In genomic region chr5:50293794-50294193, GRCm38 (mm10) we compare ENCODE assay signal across 13 mouse cellular contexts.
DNase-seq lines count a peak whose midpoint lies in the region; ATAC-seq and TF ChIP-seq lines count a peak whose summit lies in the region.
"Had no signal": no experiment of that assay in that cellular context is flagged by ENCODE, and none has a peak within 500 bp of the region (broad histone marks: within the 10 kb centered on the region; RNA-seq: fewer than 3 reads in every experiment).

No protein-coding gene starts in this region.

- TF ChIP-seq POLR2A in brain, embryonic 14.5 days (IDR thresholded peaks at IDR 0.05; ENCODE audit: borderline replicate concordance, extremely low read depth, insufficient read depth, insufficient read length, poor library complexity, severe bottlenecking), result no peak

- H3K36me3 ChIP-seq in heart, postnatal 0 days (replicated peaks; ENCODE audit: control insufficient read depth, insufficient read depth, low read length), result no peaks in the 10 kb centered on the region
- no peaks in the 10 kb centered on the region for H3K36me3 ChIP-seq in midbrain, embryonic 14.5 days (ENCODE audit: control insufficient read depth, insufficient read depth, low read length)
- H3K36me3 ChIP-seq in midbrain, embryonic 10.5 days, result no peaks in the 10 kb centered on the region
- no peaks in the 10 kb centered on the region for H3K36me3 ChIP-seq in stomach, postnatal 0 days (ENCODE audit: control insufficient read depth, insufficient read depth, low read length)
- H3K36me3 ChIP-seq: forebrain, embryonic 12.5 days; hindbrain, embryonic 10.5 days; neural tube, embryonic 13.5 days had no signal

- WGBS in heart, postnatal 0 days, result 55% methylated on average over 3 of the region's 3 CpGs
- WGBS in midbrain, embryonic 14.5 days, result 61% methylated on average over 3 of the region's 3 CpGs
- WGBS in midbrain, embryonic 10.5 days, result 59% methylated on average over 3 of the region's 3 CpGs
- WGBS in stomach, postnatal 0 days, result 62% methylated on average over 3 of the region's 3 CpGs

- H3K27me3 ChIP-seq in heart, postnatal 0 days (ENCODE audit: control insufficient read depth, insufficient read depth, low read length), result no peaks in the 10 kb centered on the region
- no peaks in the 10 kb centered on the region for H3K27me3 ChIP-seq in midbrain, embryonic 14.5 days (ENCODE audit: control insufficient read depth, insufficient read depth, low read length)
- H3K27me3 ChIP-seq in midbrain, embryonic 10.5 days (ENCODE audit: low read depth, poor library complexity, severe bottlenecking), result no peaks in the 10 kb centered on the region
- no peaks in the 10 kb centered on the region for H3K27me3 ChIP-seq in stomach, postnatal 0 days (ENCODE audit: control insufficient read depth, insufficient read depth, low read length)
- H3K27me3 ChIP-seq: forebrain, embryonic 12.5 days; neural tube, embryonic 13.5 days had no signal

- H3K4me1 ChIP-seq in heart, postnatal 0 days (ENCODE audit: control insufficient read depth, insufficient read depth), result no peaks in the 10 kb centered on the region
- H3K4me1 ChIP-seq in midbrain, embryonic 14.5 days (ENCODE audit: control insufficient read depth, insufficient read depth, low read length), result no peaks in the 10 kb centered on the region
- no peaks in the 10 kb centered on the region for H3K4me1 ChIP-seq in midbrain, embryonic 10.5 days
- H3K4me1 ChIP-seq in stomach, postnatal 0 days (replicated peaks; ENCODE audit: control insufficient read depth, insufficient read depth), result no peaks in the 10 kb centered on the region
- H3K4me1 ChIP-seq: forebrain, embryonic 12.5 days; hindbrain, embryonic 10.5 days; neural tube, embryonic 13.5 days had no signal

- H3K4me2 ChIP-seq in heart, postnatal 0 days (ENCODE audit: low read depth, low read length), result no peak overlapping the region
- H3K4me2 ChIP-seq in midbrain, embryonic 14.5 days (ENCODE audit: low read length), result no peak overlapping the region
- no peak overlapping the region for H3K4me2 ChIP-seq in stomach, postnatal 0 days (replicated peaks; ENCODE audit: low read depth)
- H3K4me2 ChIP-seq: forebrain, embryonic 12.5 days; neural tube, embryonic 13.5 days had no signal

- no peak for ATAC-seq in heart, postnatal 0 days (ENCODE audit: insufficient read depth, low read depth)
- ATAC-seq in midbrain, embryonic 14.5 days (ENCODE audit: low FRiP score, low TSS enrichment), result no peak
- ATAC-seq in stomach, postnatal 0 days (ENCODE audit: low FRiP score, low TSS enrichment), result no peak

- no peak for TF ChIP-seq EP300 in heart, postnatal 0 days (IDR thresholded peaks at IDR 0.05; ENCODE audit: low read depth)
- no peak for TF ChIP-seq EP300 in stomach, postnatal 0 days (optimal IDR thresholded peaks at IDR 0.05)

- no peaks in the 10 kb centered on the region for H3K9me3 ChIP-seq in heart, postnatal 0 days (replicated peaks; ENCODE audit: control insufficient read depth, low read length)
- H3K9me3 ChIP-seq in midbrain, embryonic 14.5 days (ENCODE audit: control insufficient read depth, low read length), result no peaks in the 10 kb centered on the region
- no peaks in the 10 kb centered on the region for H3K9me3 ChIP-seq in midbrain, embryonic 10.5 days (replicated peaks)
- no peaks in the 10 kb centered on the region for H3K9me3 ChIP-seq in stomach, postnatal 0 days (ENCODE audit: control insufficient read depth, low read length)
- H3K9me3 ChIP-seq: forebrain, embryonic 12.5 days; hindbrain, embryonic 10.5 days; neural tube, embryonic 13.5 days had no signal

- DNase-seq in heart, postnatal 0 days (ENCODE audit: low spot score), result peak; percentile 13
- no peak for DNase-seq in heart, adult 8-10 months (ENCODE audit: low spot score)
- DNase-seq in midbrain, embryonic 14.5 days, result peak; percentile 3
- no peak for DNase-seq in midbrain, embryonic 10.5 days (ENCODE audit: low spot score)
- peak; percentile 11 for DNase-seq in brain, embryonic 14.5 days (ENCODE audit: low read depth)
- no peak for DNase-seq in stomach, postnatal 0 days (ENCODE audit: low spot score)
- no peak for DNase-seq in kidney, adult 8-10 months
- no peak for DNase-seq in spleen, postnatal 4 days (ENCODE audit: low spot score in 2 of 2)
- DNase-seq: adrenal gland, postnatal 14 days; cerebellum, postnatal 25 days had no signal

- TF ChIP-seq CTCF in heart, postnatal 0 days (IDR thresholded peaks at IDR 0.05; ENCODE audit: low read depth), result peak; percentile 19; the same call in 1 of the 2 replicates
- TF ChIP-seq CTCF in brain, embryonic 14.5 days (IDR thresholded peaks at IDR 0.05; ENCODE audit: borderline replicate concordance, extremely low read depth, insufficient read depth, insufficient read length), result no peak
- peak; percentile 48 for TF ChIP-seq CTCF in stomach, postnatal 0 days (IDR thresholded peaks at IDR 0.05; ENCODE audit: low read depth)

- no peak overlapping the region for H3K27ac ChIP-seq in heart, postnatal 0 days (ENCODE audit: low read depth)
- H3K27ac ChIP-seq in midbrain, embryonic 14.5 days (replicated peaks; ENCODE audit: low read depth, low read length), result no peak overlapping the region
- no peak overlapping the region for H3K27ac ChIP-seq in midbrain, embryonic 10.5 days (replicated peaks)
- H3K27ac ChIP-seq in stomach, postnatal 0 days (replicated peaks), result no peak overlapping the region
- H3K27ac ChIP-seq: forebrain, embryonic 12.5 days; hindbrain, embryonic 10.5 days; neural tube, embryonic 13.5 days had no signal

- H3K4me3 ChIP-seq in heart, postnatal 0 days (ENCODE audit: low read depth, low read length), result no peak overlapping the region
- H3K4me3 ChIP-seq in midbrain, embryonic 14.5 days (replicated peaks; ENCODE audit: low read depth, low read length), result no peak overlapping the region
- H3K4me3 ChIP-seq in midbrain, embryonic 10.5 days, result no peak overlapping the region
- no peak overlapping the region for H3K4me3 ChIP-seq in stomach, postnatal 0 days (ENCODE audit: low read depth, low read length)
- H3K4me3 ChIP-seq: forebrain, embryonic 12.5 days; hindbrain, embryonic 10.5 days; neural tube, embryonic 13.5 days had no signal

- no peak overlapping the region for H3K9ac ChIP-seq in heart, postnatal 0 days (replicated peaks; ENCODE audit: low read depth, low read length)
- no peak overlapping the region for H3K9ac ChIP-seq in midbrain, embryonic 14.5 days (replicated peaks; ENCODE audit: low read length)
- no peak overlapping the region for H3K9ac ChIP-seq in stomach, postnatal 0 days (ENCODE audit: low read length)
- H3K9ac ChIP-seq: forebrain, embryonic 12.5 days; neural tube, embryonic 13.5 days had no signal

Comparison
In these comparisons a context has a peak if more than half of its experiments do, and no peak if none do; other contexts are left out.
1. DNase-seq: peak in heart, postnatal 0 days (single experiment), midbrain, embryonic 14.5 days (single experiment) and brain, embryonic 14.5 days (single experiment); none in heart, adult 8-10 months (single experiment), midbrain, embryonic 10.5 days (single experiment), stomach, postnatal 0 days (single experiment), kidney, adult 8-10 months (0 of 2) and spleen, postnatal 4 days (0 of 2).